Mouse (Mus musculus): ENCODE results near the gene Nrl.

Nrl gene

DNA sequence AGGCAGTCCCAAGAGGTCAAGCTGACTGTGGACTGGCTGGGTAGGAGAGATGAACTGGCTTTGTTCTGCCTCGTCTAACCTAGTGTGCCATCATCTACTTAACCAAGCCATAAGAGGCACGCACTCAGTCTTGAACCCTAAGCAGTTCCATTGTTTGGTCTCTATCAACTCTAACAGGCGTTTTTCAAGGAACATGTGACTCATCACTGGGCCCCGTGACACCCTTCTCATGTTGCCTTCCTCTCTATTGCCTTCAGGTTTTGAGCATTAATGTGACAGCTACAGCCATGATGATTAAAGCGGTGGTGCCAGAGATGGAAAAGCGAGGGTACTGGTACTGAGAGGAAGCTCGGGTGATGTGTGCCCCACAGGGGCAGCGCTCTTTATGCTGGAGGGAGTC, 37.9 kb downstream of the Nrl start:
- no peak for DNase-seq (ENCODE audit: extremely low spot score, low spot score)

DNA sequence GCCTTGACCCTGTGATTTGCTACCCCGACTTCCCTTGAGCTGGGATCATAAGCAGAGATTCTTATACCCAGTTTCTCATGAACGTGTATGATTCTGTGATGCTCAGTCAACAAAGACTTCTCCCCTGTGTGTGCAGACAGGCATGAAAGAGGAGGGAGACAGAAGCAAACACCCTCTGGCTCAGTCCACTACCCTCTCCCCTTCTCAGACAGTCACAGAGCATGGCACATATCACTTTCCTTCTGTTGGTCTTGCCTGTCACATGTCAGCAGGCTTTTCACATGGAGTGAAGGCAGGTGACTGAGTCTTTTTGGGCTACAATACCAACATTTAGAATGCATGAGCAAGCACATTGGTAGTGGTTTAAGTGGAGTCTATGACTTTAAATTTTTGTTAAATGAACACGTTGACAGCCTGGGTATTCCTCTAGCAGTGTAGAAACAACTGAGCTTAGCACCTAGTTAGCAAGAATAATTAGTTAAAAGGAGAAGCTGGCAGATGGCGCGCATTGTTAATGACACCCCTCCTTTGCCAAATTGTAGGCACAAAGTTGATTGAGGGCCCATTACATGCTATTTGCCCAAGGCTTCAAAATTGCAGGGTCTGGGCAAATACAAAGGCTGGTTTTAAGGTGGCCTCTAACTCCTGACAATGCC, 40.2 kb downstream of the Nrl start:
- DNase-seq (ENCODE audit: extremely low spot score, low spot score): no peak

DNA sequence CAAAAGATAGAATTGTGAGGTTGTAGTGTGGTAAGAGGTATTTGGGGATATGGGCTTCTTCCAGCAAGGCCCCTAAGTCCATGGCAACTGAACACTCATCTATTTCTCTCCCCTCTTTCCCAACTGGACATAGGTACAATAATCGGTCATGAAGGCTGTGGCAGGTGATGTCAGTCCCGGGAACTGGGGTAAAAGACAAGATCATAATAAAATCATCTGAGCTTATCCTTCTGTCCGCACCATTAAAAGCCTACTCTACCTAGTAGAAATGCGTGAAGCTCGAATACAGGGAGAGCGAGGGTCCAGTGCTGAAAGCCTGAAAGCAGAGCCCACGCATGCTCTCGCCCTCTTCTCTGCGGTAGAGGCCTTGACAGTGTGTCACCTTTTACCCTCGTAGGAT, 45.2 kb downstream of the Nrl start:
- DNase-seq (ENCODE audit: extremely low spot score, low spot score): no peak

DNA sequence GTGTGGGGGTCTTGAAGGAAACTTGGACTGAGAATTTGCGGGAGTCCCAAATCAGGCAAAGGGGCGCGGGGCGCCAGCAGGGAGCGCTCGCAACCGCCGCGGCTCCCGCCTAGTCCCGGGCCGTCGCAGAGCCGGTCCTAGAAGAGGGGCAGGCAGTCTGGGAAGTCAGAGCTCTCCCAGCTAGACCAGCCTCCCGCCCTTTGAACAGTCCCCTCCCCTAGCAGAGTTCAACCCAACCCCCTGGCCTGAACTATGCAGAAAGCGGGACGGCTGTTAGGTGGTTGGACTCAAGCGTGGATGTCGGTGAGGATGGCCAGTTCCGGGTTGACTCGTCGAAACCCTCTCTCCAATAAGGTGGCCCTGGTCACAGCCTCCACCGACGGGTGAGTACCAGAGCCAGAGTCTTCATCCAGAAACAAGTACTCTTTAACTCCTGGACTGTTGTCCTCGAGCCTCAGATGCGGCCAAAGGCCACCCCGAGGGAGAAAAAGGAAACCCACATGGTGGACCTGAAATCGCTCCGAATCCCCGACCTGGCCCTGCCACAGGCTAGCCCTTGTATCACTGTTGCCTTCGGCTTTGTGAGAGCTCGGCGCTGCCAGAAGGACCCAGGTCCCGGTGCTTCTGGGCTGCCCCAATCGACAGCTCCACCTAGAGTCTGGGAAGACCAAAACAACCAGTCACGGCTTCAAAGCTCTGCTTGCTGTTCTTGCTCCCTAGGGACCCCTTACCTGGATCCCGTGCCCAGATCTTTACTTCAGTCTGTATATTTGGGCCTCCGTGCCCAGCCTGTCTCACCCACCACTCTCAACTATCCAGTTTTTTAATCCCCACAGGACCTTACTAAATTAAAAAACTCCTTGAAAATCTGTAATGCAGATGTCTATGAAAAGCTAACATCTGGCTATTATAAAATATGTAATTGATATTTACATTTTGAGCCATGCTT, 45.9 kb downstream of the Nrl start, which contains the start of gene Dhrs4:
Gene Dhrs4, plus strand, starts transcription at position 108 of the 949 bp plus-strand sequence.
- DNase-seq (ENCODE audit: extremely low spot score, low spot score): peak; percentile 85

DNA sequence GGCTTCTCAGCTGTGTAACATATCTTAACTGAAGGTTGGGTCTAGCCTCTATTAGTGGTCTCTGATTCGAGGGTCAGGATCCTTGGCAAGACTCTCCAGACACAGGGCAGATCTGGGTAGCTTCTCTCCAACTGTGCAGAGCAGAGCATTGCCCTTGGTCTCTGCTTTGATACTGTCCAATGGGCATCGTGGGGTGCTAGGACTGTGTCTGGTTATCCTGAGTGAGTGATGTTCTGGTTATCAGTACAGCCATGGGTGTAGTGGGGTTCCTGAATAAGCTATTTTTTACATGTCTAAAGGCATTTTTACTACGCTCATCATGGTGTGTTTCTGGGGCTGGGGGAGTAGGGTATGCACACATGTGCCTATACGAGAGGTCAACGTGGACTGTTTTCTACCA, 47.0 kb downstream of the Nrl start:
- no peak for DNase-seq (ENCODE audit: extremely low spot score, low spot score)

DNA sequence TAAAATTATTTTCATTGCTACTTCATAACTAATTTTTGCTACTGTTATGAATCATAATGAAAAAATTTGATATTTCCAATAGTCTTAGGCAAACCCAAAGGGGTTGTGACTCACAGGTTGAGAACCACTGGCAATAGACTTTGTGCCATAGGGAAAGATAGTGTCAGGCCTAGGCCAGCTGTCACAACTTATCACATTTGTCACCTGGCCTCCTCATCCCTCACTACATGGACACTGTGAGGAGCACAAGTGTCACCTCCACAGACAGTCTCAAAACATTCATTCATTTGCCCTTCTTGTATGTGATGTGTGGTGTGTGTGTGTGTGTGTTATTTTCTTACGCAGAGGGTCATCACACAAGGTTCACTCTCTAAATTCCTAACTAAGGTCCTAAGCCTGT, 47.4 kb downstream of the Nrl start:
- DNase-seq (ENCODE audit: extremely low spot score, low spot score): no peak

DNA sequence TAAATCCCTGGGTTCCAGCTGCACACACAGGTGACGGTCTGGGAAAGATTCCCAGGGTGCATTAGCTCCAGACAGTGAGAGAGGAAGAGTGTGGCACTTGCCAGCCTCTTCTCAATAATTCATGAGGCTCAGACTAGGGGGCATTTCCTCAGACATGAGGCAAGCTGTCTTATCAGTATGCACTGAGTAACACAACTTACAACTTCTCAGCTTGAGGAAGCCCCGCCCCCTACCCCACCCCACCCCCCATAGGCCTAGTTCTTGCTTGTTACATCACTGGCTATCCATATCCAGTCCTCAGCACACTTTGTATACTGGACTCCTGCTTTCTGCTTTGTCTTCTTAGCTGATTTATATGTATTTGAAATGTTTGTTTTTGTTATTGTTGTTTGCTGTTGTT, 49.1 kb downstream of the Nrl start:
- DNase-seq (ENCODE audit: extremely low spot score, low spot score): no peak

DNA sequence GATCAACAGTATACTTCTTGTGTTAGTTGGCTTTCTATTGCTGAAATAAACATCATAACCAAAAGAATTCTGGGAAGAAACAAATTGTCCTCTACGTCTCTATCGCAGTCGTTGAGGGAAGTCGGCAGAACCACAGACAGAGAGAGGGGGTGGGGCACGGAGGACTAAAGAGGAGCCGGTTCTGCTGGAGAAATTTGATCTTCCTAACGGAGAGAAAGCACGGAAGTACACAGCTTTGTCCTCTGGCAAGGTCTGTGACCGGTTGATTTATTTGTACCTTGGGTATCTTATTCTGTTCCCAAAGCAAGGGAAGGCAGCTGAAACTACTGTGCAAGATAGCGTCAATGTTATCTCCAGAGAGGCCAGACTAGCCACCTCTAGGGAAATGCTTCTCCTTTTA, 54.0 kb downstream of the Nrl start:
- no peak for DNase-seq (ENCODE audit: extremely low spot score, low spot score)

DNA sequence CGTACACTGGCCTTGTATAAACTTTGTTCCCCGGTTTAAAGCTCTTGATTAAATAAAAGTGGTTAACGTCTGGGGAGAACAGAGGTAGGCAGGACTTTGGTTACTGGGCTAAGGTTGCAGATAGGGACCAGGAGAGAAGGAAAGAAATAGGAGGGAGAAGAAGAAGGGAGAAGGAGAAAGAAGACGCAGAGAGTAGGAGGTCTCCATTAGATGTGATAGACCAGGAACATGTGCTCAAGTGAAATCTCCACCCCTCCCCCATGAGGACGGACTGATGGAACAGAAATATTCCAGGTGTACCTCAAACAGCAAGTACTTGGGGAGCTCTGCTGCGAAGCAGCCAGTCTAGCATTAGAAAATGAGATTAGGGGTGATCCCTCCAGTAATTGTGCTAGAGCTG, 55.0 kb downstream of the Nrl start:
- no peak for DNase-seq (ENCODE audit: extremely low spot score, low spot score)

DNA sequence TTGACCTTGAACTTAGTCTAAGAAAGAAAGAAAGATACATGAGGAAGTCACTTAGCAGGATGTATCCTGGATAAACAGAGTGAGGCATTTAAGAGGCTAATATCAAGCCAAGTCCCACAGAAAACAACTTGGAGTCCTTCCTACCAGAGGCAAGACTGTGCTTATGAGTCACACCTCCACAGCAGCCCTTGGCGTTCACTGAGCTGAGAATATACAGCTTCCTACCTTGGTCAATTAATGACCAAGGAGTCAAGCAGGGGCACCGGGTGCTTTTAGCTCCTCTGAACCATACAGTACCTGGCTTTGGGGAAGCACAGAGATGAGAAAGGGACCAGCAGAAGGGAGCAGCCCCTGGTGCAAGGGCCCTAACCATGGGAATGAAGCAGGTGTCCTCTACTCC, 55.7 kb downstream of the Nrl start:
- DNase-seq (ENCODE audit: extremely low spot score, low spot score): no peak

All from neural tube, embryonic 10.5 days (tissue).